Mouse (Mus musculus) hindbrain, embryonic 14.5 days (tissue): ENCODE measurements at regions not wholly inside any gene's neighbourhood (a gene's known extent, or its start where the extent isn't known, plus 50 kb on each side); places are given as distances from the start of the nearest gene placed in this dataset.

Source experiments
- ATAC-seq: fragments of 200-750 bp; cut with Nextera tagmentation; 2 replicates; pipeline ENCODE4 v1.8.0; 2017; ENCODE audit warnings: moderate number of reproducible peaks, mild to moderate bottlenecking, moderate TSS enrichment, moderate library complexity; ENCODE audit not compliant: low FRiP score
- DNase-seq: peaks from one replicate; pipeline ENCODE4 v3.0.0-alpha.2; 2015; ENCODE audit warnings: low spot score
- H3K27ac ChIP-seq: fragments of 300-500 bp; sonication (generic); 2 replicates; pipeline ENCODE4 v1.5.1; 2014; ENCODE audit warnings: mild to moderate bottlenecking, moderate library complexity
- H3K27me3 ChIP-seq: fragments of 300-500 bp; sonication (generic); 2 replicates; pipeline ENCODE4 v1.6.1; 2014; ENCODE audit warnings: mild to moderate bottlenecking, low read length, mixed read lengths; ENCODE audit not compliant: control insufficient read depth, insufficient read depth
- H3K36me3 ChIP-seq: fragments of 300-500 bp; sonication (generic); replicated peaks from 2 replicates; pipeline ENCODE4 v1.6.1; 2014; ENCODE audit not compliant: control insufficient read depth, insufficient read depth
- H3K4me1 ChIP-seq: fragments of 300-500 bp; sonication (generic); replicated peaks from 2 replicates; pipeline ENCODE4 v1.6.1; 2014; ENCODE audit warnings: antibody characterized with exemption, low read length, mixed read lengths; ENCODE audit not compliant: control insufficient read depth, insufficient read depth
- H3K4me2 ChIP-seq: fragments of 300-500 bp; sonication (generic); replicated peaks from 2 replicates; pipeline ENCODE4 v1.6.1; 2014; ENCODE audit warnings: mild to moderate bottlenecking, moderate library complexity
- H3K4me3 ChIP-seq: fragments of 300-500 bp; sonication (generic); replicated peaks from 2 replicates; pipeline ENCODE4 v1.5.1; 2014; ENCODE audit warnings: mild to moderate bottlenecking, low read length
- H3K9ac ChIP-seq: fragments of 300-500 bp; sonication (generic); 2 replicates; pipeline ENCODE4 v1.6.1; 2014
- H3K9me3 ChIP-seq: fragments of 300-500 bp; sonication (generic); 2 replicates; pipeline ENCODE4 v1.6.1; 2016; ENCODE audit warnings: low read length; ENCODE audit not compliant: control insufficient read depth
- WGBS: fragments of 180-500 bp; shearing (Covaris S2); extraction: QIAGEN DNeasy Blood & Tissue Kit; methylation state at CpG from one replicate; pipeline ENCODE4 v1.1.7; 2014; 5-methylcytosine and 5-hydroxymethylcytosine counted together

DNA sequence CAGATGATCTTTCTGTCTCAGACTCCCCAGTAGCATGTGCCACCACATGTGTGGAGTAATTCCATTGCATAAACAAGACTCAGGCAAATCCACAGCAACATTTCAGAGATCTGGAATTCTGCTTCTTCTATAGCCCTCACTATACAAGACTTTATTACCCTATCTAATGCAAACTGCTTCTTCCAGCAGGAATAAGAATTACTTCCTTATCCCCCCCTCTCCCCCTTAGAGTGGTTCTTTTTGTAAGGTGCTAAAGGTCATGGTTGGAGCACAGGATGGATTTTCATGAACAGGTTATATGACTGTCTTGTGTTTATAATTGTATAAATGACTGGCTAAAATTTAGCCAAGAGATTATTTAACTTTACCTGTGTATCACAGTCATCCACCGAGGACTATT is 5037.4 kb downstream of the 9330182O14Rik start:
- DNase-seq (no peak), ATAC-seq (no peak)
- Histone ChIP-seq H3K4me3 (no peak overlapping the region), H3K27me3 (no peaks in the 10 kb centered on the region), H3K9ac (no peak overlapping the region), H3K27ac (no peak overlapping the region), H3K4me1 (no peaks in the 10 kb centered on the region), H3K36me3 (no peaks in the 10 kb centered on the region), H3K9me3 (no peaks in the 10 kb centered on the region), H3K4me2 (no peak overlapping the region)
- WGBS, result 94% methylated on average over 1 of the region's 1 CpGs

DNA sequence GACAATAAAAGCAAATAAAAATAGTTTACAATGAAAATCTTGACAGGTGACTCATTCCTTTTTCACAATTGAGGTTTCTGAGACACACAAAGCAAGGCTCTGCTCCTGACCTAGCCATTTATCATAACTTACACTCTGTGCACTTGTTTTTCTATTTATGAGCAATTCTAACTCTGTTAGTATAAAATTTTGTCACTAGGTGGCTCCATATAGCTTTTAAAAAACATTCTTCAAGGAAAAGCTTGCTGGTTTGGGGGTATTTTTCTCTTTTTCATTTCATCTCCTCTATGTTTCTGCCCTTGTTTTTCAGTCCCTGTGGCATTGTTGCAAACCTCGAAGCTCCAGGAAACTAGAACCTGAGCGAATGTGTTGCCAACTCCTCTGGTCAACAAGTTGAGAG is 5044.2 kb downstream of the 9330182O14Rik start:
- no peak overlapping the region for H3K4me3 ChIP-seq
- 44% methylated on average over 2 of the region's 2 CpGs for WGBS
- no peaks in the 10 kb centered on the region for H3K9me3 ChIP-seq
- H3K4me1 ChIP-seq, result no peaks in the 10 kb centered on the region
- H3K4me2 ChIP-seq, result no peak overlapping the region
- no peak overlapping the region for H3K27ac ChIP-seq
- no peak for ATAC-seq
- no peak overlapping the region for H3K9ac ChIP-seq
- H3K36me3 ChIP-seq, result no peaks in the 10 kb centered on the region
- DNase-seq, result peak; percentile 77
- no peaks in the 10 kb centered on the region for H3K27me3 ChIP-seq

GRCm38 (mm10) chr15:45180173-45180572 is 5046.0 kb downstream of the 9330182O14Rik start:
- no peak for DNase-seq
- Histone ChIP-seq H3K9me3 (no peaks in the 10 kb centered on the region), H3K4me3 (no peak overlapping the region), H3K9ac (no peak overlapping the region), H3K4me1 (no peaks in the 10 kb centered on the region), H3K27me3 (no peaks in the 10 kb centered on the region), H3K27ac (no peak overlapping the region), H3K4me2 (no peak overlapping the region), H3K36me3 (no peaks in the 10 kb centered on the region)
- 57% methylated on average over 5 of the region's 5 CpGs for WGBS
- ATAC-seq, result no peak
